Mouse (Mus musculus) liver, embryonic 12.5 days (tissue): ENCODE results near the gene Frs2. TPM values are rescaled to one million over a fixed set of nuclear protein-coding genes. Genes with fewer than 3 reads are reported as not detected.
A peak's percentile ranks its signal among the peaks of the same experiment; 100 is the strongest.

Source experiments
- ATAC-seq: fragments of 200-750 bp; cut with Nextera tagmentation; 2 replicates; pipeline ENCODE4 v1.8.0; 2017; ENCODE audit warnings: moderate number of reproducible peaks, mild to moderate bottlenecking, moderate library complexity
- H3K27ac ChIP-seq: fragments of 300-500 bp; sonication (generic); 2 replicates; pipeline ENCODE4 v1.5.1; 2016; ENCODE audit warnings: mild to moderate bottlenecking
- H3K27me3 ChIP-seq: fragments of 300-500 bp; sonication (generic); replicated peaks from 2 replicates; pipeline ENCODE4 v1.6.1; 2016; ENCODE audit warnings: mild to moderate bottlenecking, moderate library complexity
- H3K36me3 ChIP-seq: fragments of 300-500 bp; sonication (generic); 2 replicates; pipeline ENCODE4 v1.6.1; 2016; ENCODE audit warnings: mild to moderate bottlenecking, moderate library complexity
- H3K4me1 ChIP-seq: fragments of 300-500 bp; sonication (generic); 2 replicates; pipeline ENCODE4 v1.6.1; 2016
- H3K4me2 ChIP-seq: fragments of 300-500 bp; sonication (generic); 2 replicates; pipeline ENCODE4 v1.6.1; 2016; ENCODE audit warnings: mild to moderate bottlenecking, moderate library complexity
- H3K4me3 ChIP-seq: fragments of 300-500 bp; sonication (generic); 2 replicates; pipeline ENCODE4 v1.5.1; 2016; ENCODE audit warnings: mild to moderate bottlenecking, moderate library complexity
- H3K9ac ChIP-seq: fragments of 300-500 bp; sonication (generic); 2 replicates; pipeline ENCODE4 v1.6.1; 2016; ENCODE audit warnings: mild to moderate bottlenecking, moderate library complexity
- H3K9me3 ChIP-seq: fragments of 300-500 bp; sonication (generic); replicated peaks from 2 replicates; pipeline ENCODE4 v1.6.1; 2016; ENCODE audit warnings: mild to moderate bottlenecking, moderate library complexity
- WGBS: fragments of 180-500 bp; shearing (Covaris S2); methylation state at CpG from one replicate; pipeline ENCODE4 v1.1.7; 2016; ENCODE audit not compliant: insufficient replicate concordance; 5-methylcytosine and 5-hydroxymethylcytosine counted together
- polyA plus RNA-seq: library from polyadenylated mRNA; unstranded; fragments of >200 nt; fragmentation: Nextera tagmentation; extraction: Ambion mirVana; gene quantifications from 2 replicates; pipeline ENCODE4 v1.2.1, GENCODE M21; 2016

The Frs2 gene
- polyA plus RNA-seq = 11.3 and 13.3 TPM in 2 replicates

DNA sequence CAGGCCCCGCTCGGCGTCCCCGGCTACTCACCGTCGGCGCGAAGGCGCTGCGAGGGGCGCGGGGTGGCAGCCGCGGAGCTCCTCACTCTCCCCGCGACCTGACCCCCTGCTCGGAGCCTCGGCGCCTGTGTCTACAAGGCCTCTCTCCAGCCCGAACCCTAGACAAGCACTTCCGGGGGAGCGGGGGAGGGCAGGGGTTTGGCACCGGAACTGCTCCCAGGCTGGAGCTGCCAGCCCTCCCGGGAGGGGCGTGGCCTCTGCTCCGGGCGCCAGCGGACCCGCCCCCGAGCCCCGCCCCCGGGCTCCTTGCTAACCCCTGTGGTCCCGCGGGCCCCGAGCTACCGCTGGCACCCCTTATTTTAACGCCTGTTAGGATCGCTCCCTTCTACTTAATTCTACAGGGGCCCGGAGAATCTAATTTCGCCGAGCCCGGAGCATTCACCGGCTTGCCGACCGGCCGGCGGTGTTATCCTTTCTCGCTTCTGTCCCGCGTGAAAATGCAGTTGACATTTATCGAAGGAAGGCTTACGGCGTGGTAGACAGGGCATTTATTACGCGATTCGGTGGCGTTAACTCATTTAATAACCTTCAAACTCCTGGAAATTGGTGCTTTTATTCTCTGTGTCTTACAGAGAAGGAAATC, at the start of gene Frs2:
TSS of gene Frs2 (minus strand) at position 174 of the 643 bp plus-strand sequence.
- Histone ChIP-seq H3K27me3 (no peaks in the 10 kb centered on the region), H3K9me3 (no peaks in the 10 kb centered on the region), H3K4me1 (peaks cover 76% of the 10 kb centered on the region), H3K36me3 (peaks cover 5% of the 10 kb centered on the region; the same call in 1 of the 2 replicates), H3K27ac (peak within 1 kb of the TSS; percentile 98), H3K4me3 (peak within 1 kb of the TSS; percentile 100), H3K4me2 (peak within 1 kb of the TSS; percentile 92), H3K9ac (peak within 1 kb of the TSS; percentile 100)
- WGBS = under 1% methylated on average over 52 of the region's 57 CpGs
- peak; percentile 91 for ATAC-seq

DNA sequence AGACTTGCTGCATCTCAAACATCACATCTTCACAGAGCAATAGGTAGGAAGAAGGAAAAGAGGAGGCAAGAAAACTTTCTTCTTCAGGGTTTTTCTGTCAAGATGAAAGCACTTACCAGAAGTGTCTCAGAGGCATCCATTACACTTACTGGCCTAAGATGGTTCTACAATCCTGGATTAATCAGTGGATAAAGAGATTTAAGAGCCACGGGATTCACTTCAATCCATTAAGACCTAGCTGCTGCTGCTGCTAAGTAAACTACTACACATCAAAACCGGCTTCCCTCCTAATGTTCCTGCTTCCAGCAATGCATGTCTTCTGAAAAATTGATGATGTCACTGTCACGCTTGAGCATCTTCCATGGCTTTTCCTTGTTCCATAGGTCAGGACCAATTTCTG, 48.4 kb upstream of the Frs2 start:
- no peak overlapping the region for H3K4me3 ChIP-seq
- no peak for ATAC-seq
- H3K9ac ChIP-seq = no peak overlapping the region
- no peaks in the 10 kb centered on the region for H3K9me3 ChIP-seq
- 69% methylated on average over 3 of the region's 3 CpGs for WGBS
- H3K36me3 ChIP-seq = no peaks in the 10 kb centered on the region
- no peak overlapping the region for H3K27ac ChIP-seq
- 0 out of 2 replicates have a peak, but pooled peaks cover 3% of the 10 kb centered on the region for H3K27me3 ChIP-seq
- H3K4me2 ChIP-seq = no peak overlapping the region
- H3K4me1 ChIP-seq = 0 out of 2 replicates have a peak, but pooled peaks cover 10% of the 10 kb centered on the region

DNA sequence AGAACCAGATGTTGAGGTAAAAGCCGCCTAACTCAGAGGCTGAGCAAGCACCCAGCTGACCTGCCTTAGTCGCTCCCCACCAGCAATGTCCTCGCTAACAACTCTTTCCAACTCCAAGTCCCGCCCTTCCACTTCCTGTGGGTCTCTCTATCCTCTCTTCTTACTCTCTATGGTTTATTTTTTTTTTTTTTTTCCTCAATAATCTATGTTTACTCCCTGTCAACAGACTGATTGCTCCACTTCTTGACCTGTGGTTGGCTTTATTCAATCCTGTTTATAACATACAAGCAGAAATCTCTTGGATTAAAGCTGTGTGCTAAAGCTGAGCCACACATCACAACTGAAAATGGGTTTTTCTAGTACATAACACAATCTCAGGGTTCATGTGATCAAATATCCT, 47.4 kb upstream of the Frs2 start:
- H3K9me3 ChIP-seq = no peaks in the 10 kb centered on the region
- 0 out of 2 replicates have a peak, but pooled peaks cover 3% of the 10 kb centered on the region for H3K27me3 ChIP-seq
- no peak overlapping the region for H3K4me3 ChIP-seq
- H3K9ac ChIP-seq = no peak overlapping the region
- no peak overlapping the region for H3K27ac ChIP-seq
- H3K4me2 ChIP-seq = no peak overlapping the region
- no peaks in the 10 kb centered on the region for H3K36me3 ChIP-seq
- 87% methylated on average over 4 of the region's 4 CpGs for WGBS
- no peak for ATAC-seq
- 0 out of 2 replicates have a peak, but pooled peaks cover 10% of the 10 kb centered on the region for H3K4me1 ChIP-seq

DNA sequence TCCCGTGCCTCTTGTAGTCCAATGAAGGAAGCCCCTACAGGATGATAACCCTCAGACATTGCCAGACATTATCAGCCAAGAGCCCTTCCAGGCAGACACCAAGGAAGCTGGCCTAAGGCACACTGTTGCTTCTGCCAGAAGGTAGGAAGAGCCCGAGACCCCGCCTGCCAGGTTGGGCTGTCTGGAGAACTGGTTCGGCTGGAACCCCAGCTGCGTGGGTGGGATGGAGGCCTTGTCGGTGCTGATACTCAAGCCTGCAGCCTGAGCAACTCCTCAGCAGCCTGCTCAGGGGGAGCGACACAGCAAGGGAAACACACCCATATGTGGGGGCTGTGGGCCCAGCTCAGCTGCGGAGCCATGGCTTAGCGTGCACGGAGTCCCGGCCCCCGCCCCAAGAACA, 46.7 kb upstream of the Frs2 start:
- no peak overlapping the region for H3K4me2 ChIP-seq
- H3K9me3 ChIP-seq = no peaks in the 10 kb centered on the region
- H3K9ac ChIP-seq = no peak overlapping the region
- ATAC-seq = no peak
- H3K27me3 ChIP-seq = 0 out of 2 replicates have a peak, but pooled peaks cover 3% of the 10 kb centered on the region
- WGBS = 85% methylated on average over 12 of the region's 12 CpGs
- no peak overlapping the region for H3K27ac ChIP-seq
- no peak overlapping the region for H3K4me3 ChIP-seq
- H3K4me1 ChIP-seq = 0 out of 2 replicates have a peak, but pooled peaks cover 12% of the 10 kb centered on the region
- no peaks in the 10 kb centered on the region for H3K36me3 ChIP-seq

- no peak for ATAC-seq
- no peak overlapping the region for H3K4me2 ChIP-seq
- no peaks in the 10 kb centered on the region for H3K9me3 ChIP-seq
- H3K27me3 ChIP-seq = 0 out of 2 replicates have a peak, but pooled peaks cover under 1% of the 10 kb centered on the region
- 79% methylated on average over 5 of the region's 5 CpGs for WGBS
- no peak overlapping the region for H3K4me3 ChIP-seq
- H3K36me3 ChIP-seq = no peaks in the 10 kb centered on the region
- 0 out of 2 replicates have a peak, but pooled peaks cover 12% of the 10 kb centered on the region for H3K4me1 ChIP-seq
- H3K27ac ChIP-seq = no peak overlapping the region
- H3K9ac ChIP-seq = no peak overlapping the region
These were observed 45.0 kb upstream of the Frs2 start for GRCm38 (mm10) chr10:117193364-117193763.

GRCm38 (mm10) chr10:117185399-117186089, 37.2 kb upstream of the Frs2 start:
- Histone ChIP-seq H3K9me3 (no peaks in the 10 kb centered on the region), H3K4me1 (peaks cover 22% of the 10 kb centered on the region), H3K27ac (no peak overlapping the region), H3K36me3 (no peaks in the 10 kb centered on the region), H3K27me3 (peaks cover 14% of the 10 kb centered on the region; the same call in 1 of the 2 replicates), H3K4me3 (no peak overlapping the region), H3K4me2 (no peak overlapping the region), H3K9ac (no peak overlapping the region)
- no peak for ATAC-seq
- WGBS = 46% methylated on average over 9 of the region's 9 CpGs

DNA sequence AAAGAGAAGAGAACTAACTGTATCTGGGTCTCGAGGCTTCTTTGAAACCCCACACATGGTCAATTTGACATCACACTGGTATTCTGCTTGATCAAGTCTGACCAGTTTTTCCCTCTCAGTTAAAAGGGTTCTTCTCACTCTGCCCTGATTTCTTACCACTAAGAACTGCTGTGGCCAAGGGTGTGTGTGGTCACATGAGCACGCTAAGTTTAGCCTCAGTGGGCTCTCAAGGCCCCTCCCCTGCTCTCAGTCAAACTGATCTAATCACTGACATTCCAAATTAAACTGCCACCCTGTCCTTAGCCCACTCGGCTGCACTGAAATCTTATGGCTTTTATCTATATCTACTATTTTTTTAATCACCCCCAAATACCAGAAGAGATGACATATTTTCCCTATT, 32.8 kb upstream of the Frs2 start:
- WGBS = 33% methylated on average over 3 of the region's 3 CpGs
- H3K4me1 ChIP-seq = peaks cover 21% of the 10 kb centered on the region
- no peak overlapping the region for H3K4me2 ChIP-seq
- H3K27ac ChIP-seq = no peak overlapping the region
- no peaks in the 10 kb centered on the region for H3K36me3 ChIP-seq
- no peak overlapping the region for H3K9ac ChIP-seq
- H3K9me3 ChIP-seq = no peaks in the 10 kb centered on the region
- H3K27me3 ChIP-seq = no peaks in the 10 kb centered on the region
- H3K4me3 ChIP-seq = no peak overlapping the region
- no peak for ATAC-seq

DNA sequence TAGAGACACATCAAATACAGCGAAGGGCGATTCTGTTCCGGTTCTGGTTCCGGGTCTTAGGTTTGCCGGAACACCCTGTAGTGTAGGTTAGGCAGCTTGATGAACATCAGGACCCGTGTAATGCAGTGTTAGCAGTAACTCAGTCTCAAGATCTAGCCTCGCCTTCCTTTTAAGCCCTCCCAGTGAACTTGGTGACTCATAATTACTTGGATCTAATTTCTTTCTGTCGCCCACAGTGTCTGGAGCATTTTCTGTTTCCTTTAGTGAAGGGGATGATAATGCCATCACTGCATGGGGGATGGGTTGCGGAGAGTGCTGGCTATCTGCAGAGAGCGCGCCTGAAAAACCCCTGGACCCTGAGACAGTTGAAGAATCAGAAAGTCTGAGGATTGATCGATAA, 26.3 kb upstream of the Frs2 start:
- 0 out of 2 replicates have a peak overlapping the region, but pooled peaks have one; percentile 20 for H3K4me3 ChIP-seq
- peaks cover 36% of the 10 kb centered on the region for H3K4me1 ChIP-seq
- no peaks in the 10 kb centered on the region for H3K27me3 ChIP-seq
- no peaks in the 10 kb centered on the region for H3K9me3 ChIP-seq
- H3K4me2 ChIP-seq = peak overlapping the region; percentile 54
- H3K27ac ChIP-seq = peak overlapping the region; percentile 27; the same call in 1 of the 2 replicates
- no peaks in the 10 kb centered on the region for H3K36me3 ChIP-seq
- H3K9ac ChIP-seq = no peak overlapping the region
- 60% methylated on average over 12 of the region's 12 CpGs for WGBS
- ATAC-seq = no peak

DNA sequence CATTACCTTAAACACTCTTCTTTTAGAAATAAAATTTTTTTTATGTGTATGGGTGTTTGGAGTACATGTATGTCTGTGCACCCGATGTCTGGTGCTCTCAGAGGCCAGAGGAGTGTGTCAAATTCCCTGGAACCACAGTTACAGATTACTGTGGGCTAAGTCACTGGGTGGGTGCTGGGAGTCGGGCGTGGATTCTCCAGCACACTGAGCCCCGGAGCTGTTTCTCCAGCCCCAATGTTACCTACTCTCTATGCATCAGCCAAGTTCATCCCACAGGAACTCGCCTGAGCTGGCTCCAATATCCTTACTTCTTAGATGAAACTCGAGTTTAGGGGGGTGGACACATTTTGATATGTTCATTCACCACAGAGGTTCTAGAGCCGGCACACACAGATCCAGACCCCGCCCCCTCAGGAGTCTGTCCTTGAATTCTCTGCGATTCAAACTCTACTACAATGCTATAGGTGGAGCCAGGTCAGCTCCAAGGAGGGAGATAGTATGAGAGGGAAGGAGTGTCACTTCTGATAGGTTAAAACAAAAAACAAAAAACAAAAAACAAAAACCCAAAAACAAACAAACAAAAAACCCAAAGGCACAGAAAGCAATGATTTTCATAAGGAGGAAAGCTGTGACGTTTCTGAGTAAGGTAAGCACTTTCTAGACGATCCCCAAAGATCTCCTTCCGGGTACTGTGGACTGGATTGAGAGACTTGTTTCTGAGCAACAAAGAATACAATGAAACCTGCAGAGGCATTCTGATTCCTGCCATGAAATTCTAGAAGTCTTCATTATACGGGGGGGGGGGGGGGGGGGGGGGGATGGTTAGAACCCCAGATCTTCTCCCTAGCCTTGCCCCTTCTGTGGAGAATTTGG, 25.5 kb upstream of the Frs2 start:
- no peaks in the 10 kb centered on the region for H3K9me3 ChIP-seq
- WGBS = 39% methylated on average over 13 of the region's 13 CpGs
- peak overlapping the region; percentile 37; the same call in 1 of the 2 replicates for H3K9ac ChIP-seq
- peak overlapping the region; percentile 27; the same call in 1 of the 2 replicates for H3K27ac ChIP-seq
- no peaks in the 10 kb centered on the region for H3K27me3 ChIP-seq
- peak; percentile 72 for ATAC-seq
- H3K4me3 ChIP-seq = peak overlapping the region; percentile 20
- peak overlapping the region; percentile 54 for H3K4me2 ChIP-seq
- H3K4me1 ChIP-seq = peaks cover 39% of the 10 kb centered on the region
- H3K36me3 ChIP-seq = no peaks in the 10 kb centered on the region

GRCm38 (mm10) chr10:117173111-117173510, 24.8 kb upstream of the Frs2 start:
- H3K4me1 ChIP-seq = peaks cover 46% of the 10 kb centered on the region
- H3K27me3 ChIP-seq = no peaks in the 10 kb centered on the region
- H3K4me3 ChIP-seq = no peak overlapping the region
- no peaks in the 10 kb centered on the region for H3K9me3 ChIP-seq
- H3K27ac ChIP-seq = no peak overlapping the region
- no peak overlapping the region for H3K9ac ChIP-seq
- H3K36me3 ChIP-seq = no peaks in the 10 kb centered on the region
- 83% methylated on average over 1 of the region's 1 CpGs for WGBS
- no peak for ATAC-seq
- H3K4me2 ChIP-seq = no peak overlapping the region

GRCm38 (mm10) chr10:117172069-117172468, 23.7 kb upstream of the Frs2 start:
- Histone ChIP-seq H3K9me3 (no peaks in the 10 kb centered on the region), H3K4me1 (peaks cover 55% of the 10 kb centered on the region), H3K9ac (no peak overlapping the region), H3K36me3 (no peaks in the 10 kb centered on the region), H3K27ac (no peak overlapping the region), H3K4me2 (no peak overlapping the region), H3K4me3 (no peak overlapping the region), H3K27me3 (no peaks in the 10 kb centered on the region)
- WGBS = 46% methylated on average over 3 of the region's 3 CpGs
- ATAC-seq = no peak
